Mouse (Mus musculus) limb, embryonic 13.5 days (tissue): Measurements from ENCODE around the gene Snapc3. TPM values are rescaled to one million over a fixed set of nuclear protein-coding genes. Genes with fewer than 3 reads are reported as not detected.

Experiments
- ATAC-seq: fragments of 200-750 bp; cut with Nextera tagmentation; 2 replicates; pipeline ENCODE4 v1.8.0; 2017; ENCODE audit warnings: low read depth, moderate number of reproducible peaks, moderate TSS enrichment; ENCODE audit not compliant: low FRiP score
- H3K27ac ChIP-seq: fragments of 300-500 bp; sonication (generic); 2 replicates; pipeline ENCODE4 v1.5.1; 2015; ENCODE audit warnings: inconsistent platforms, mild to moderate bottlenecking, moderate library complexity
- H3K27me3 ChIP-seq: fragments of 300-500 bp; sonication (generic); 2 replicates; pipeline ENCODE4 v1.6.1; 2015; ENCODE audit warnings: mild to moderate bottlenecking, inconsistent platforms
- H3K36me3 ChIP-seq: fragments of 300-500 bp; sonication (generic); 2 replicates; pipeline ENCODE4 v1.6.1; 2015; ENCODE audit warnings: inconsistent platforms, mild to moderate bottlenecking, moderate library complexity
- H3K4me1 ChIP-seq: fragments of 300-500 bp; sonication (generic); 2 replicates; pipeline ENCODE4 v1.6.1; 2015; ENCODE audit warnings: inconsistent platforms
- H3K4me2 ChIP-seq: fragments of 300-500 bp; sonication (generic); replicated peaks from 2 replicates; pipeline ENCODE4 v1.6.1; 2015; ENCODE audit warnings: inconsistent platforms, mild to moderate bottlenecking, moderate library complexity
- H3K4me3 ChIP-seq: fragments of 300-500 bp; sonication (generic); 2 replicates; pipeline ENCODE4 v1.5.1; 2015; ENCODE audit warnings: moderate library complexity, mild to moderate bottlenecking, inconsistent platforms
- H3K9ac ChIP-seq: fragments of 300-500 bp; sonication (generic); 2 replicates; pipeline ENCODE4 v1.6.1; 2015; ENCODE audit warnings: mild to moderate bottlenecking, inconsistent platforms
- H3K9me3 ChIP-seq: fragments of 300-500 bp; sonication (generic); 2 replicates; pipeline ENCODE4 v1.6.1; 2016; ENCODE audit warnings: inconsistent platforms
- WGBS: fragments of 180-500 bp; shearing (Covaris S2); methylation state at CpG from one replicate; pipeline ENCODE4 v1.1.7; 2015; 5-methylcytosine and 5-hydroxymethylcytosine counted together
- polyA plus RNA-seq: library from polyadenylated mRNA; unstranded; fragments of >200 nt; fragmentation: Nextera tagmentation; extraction: Ambion mirVana; gene quantifications from 2 replicates; pipeline ENCODE4 v1.2.1, GENCODE M21; 2015

The Snapc3 gene
- polyA plus RNA-seq, 1 experiment from 2014 or later: 53.2 TPM

- Histone ChIP-seq H3K9me3 (no peaks in the 10 kb centered on the region), H3K9ac (no peak overlapping the region), H3K36me3 (peaks cover 64% of the 10 kb centered on the region), H3K27ac (no peak overlapping the region), H3K4me3 (no peak overlapping the region), H3K4me1 (peaks cover 9% of the 10 kb centered on the region), H3K4me2 (no peak overlapping the region), H3K27me3 (no peaks in the 10 kb centered on the region)
- WGBS: 97% methylated on average over 6 of the region's 6 CpGs
- no peak for ATAC-seq
Observed at GRCm38 (mm10) chr4:83423641-83424040, 6.1 kb downstream of the Snapc3 start.

DNA sequence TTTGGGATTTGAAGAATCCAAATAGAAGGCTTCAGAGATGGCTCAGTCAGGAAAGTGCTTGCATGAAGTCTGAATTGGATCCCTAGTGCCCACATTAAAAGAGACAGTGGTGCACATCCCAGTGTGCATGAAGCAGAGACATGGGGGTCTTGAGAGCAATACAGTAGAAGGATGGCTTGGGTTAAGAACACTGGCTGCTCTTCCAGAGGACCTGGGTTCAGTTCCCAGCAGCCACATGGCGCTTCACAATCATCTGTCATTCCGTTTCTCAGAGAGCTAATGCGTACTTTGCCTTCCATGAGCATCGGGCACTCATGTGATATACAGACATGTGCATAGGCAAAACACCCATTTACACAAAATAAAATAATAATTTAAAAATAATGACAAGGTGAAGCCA lies 7.6 kb downstream of the Snapc3 start:
- no peaks in the 10 kb centered on the region for H3K4me1 ChIP-seq
- H3K27ac ChIP-seq: no peak overlapping the region
- H3K4me2 ChIP-seq: no peak overlapping the region
- no peaks in the 10 kb centered on the region for H3K9me3 ChIP-seq
- H3K27me3 ChIP-seq: no peaks in the 10 kb centered on the region
- ATAC-seq: no peak
- 97% methylated on average over 4 of the region's 4 CpGs for WGBS
- no peak overlapping the region for H3K9ac ChIP-seq
- H3K36me3 ChIP-seq: peaks cover 75% of the 10 kb centered on the region
- H3K4me3 ChIP-seq: no peak overlapping the region

DNA sequence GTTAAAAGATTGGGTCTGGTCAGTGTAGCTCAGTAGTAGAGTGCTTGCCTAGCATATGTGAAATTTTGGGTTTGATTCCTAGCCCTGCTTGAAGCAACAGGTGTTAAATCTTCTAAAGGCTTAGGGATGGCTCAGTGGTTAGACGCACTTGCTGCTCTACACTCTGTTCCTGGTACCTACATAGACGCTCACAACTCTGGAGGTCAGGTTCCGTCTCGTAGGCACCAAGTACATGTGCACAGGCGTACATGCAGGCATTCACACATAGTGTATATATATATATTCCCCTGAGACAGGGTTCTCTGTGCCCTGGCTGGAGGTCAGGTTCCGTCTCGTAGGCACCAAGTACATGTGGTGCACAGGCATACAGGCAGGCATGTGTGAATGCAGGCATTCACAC lies 9.6 kb downstream of the Snapc3 start:
- no peak overlapping the region for H3K27ac ChIP-seq
- no peaks in the 10 kb centered on the region for H3K4me1 ChIP-seq
- H3K27me3 ChIP-seq: no peaks in the 10 kb centered on the region
- 95% methylated on average over 7 of the region's 7 CpGs for WGBS
- no peak overlapping the region for H3K4me3 ChIP-seq
- ATAC-seq: no peak
- H3K9me3 ChIP-seq: no peaks in the 10 kb centered on the region
- H3K4me2 ChIP-seq: no peak overlapping the region
- peaks cover 87% of the 10 kb centered on the region for H3K36me3 ChIP-seq
- H3K9ac ChIP-seq: no peak overlapping the region

GRCm38 (mm10) chr4:83427696-83428095 lies 10.2 kb downstream of the Snapc3 start:
- WGBS: 96% methylated on average over 8 of the region's 8 CpGs
- H3K36me3 ChIP-seq: peaks cover 87% of the 10 kb centered on the region
- ATAC-seq: no peak

DNA sequence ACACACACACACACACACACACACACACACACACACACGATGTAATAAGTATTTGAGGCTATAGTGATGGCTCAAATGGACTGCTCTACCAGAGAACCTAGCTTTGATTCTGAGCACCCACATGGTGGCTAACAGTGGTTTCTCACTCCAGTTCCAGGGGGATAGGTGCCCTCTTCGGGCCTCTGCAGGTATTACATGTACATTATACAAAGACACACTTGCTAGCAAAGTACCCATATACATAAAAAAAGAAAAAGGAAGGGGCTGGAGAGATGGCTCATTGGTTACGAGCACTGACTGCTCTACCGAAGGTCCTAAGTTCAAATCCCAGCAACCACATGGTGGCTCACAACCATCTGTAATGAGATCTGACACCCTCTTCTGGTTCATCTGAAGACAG lies 11.3 kb downstream of the Snapc3 start:
- H3K4me1 ChIP-seq: no peaks in the 10 kb centered on the region
- H3K9ac ChIP-seq: no peak overlapping the region
- no peaks in the 10 kb centered on the region for H3K27me3 ChIP-seq
- H3K36me3 ChIP-seq: peaks cover 87% of the 10 kb centered on the region
- ATAC-seq: no peak
- no peaks in the 10 kb centered on the region for H3K9me3 ChIP-seq
- H3K27ac ChIP-seq: no peak overlapping the region
- H3K4me3 ChIP-seq: no peak overlapping the region
- WGBS: 87% methylated on average over 4 of the region's 4 CpGs
- H3K4me2 ChIP-seq: no peak overlapping the region

More at GRCm38 (mm10) chr4:83427696-83428095, 10.2 kb downstream of the Snapc3 start:
- no peak overlapping the region for H3K4me2 ChIP-seq
- no peaks in the 10 kb centered on the region for H3K9me3 ChIP-seq
- no peak overlapping the region for H3K4me3 ChIP-seq
- H3K9ac ChIP-seq: no peak overlapping the region
- no peaks in the 10 kb centered on the region for H3K4me1 ChIP-seq
- no peaks in the 10 kb centered on the region for H3K27me3 ChIP-seq
- no peak overlapping the region for H3K27ac ChIP-seq

DNA sequence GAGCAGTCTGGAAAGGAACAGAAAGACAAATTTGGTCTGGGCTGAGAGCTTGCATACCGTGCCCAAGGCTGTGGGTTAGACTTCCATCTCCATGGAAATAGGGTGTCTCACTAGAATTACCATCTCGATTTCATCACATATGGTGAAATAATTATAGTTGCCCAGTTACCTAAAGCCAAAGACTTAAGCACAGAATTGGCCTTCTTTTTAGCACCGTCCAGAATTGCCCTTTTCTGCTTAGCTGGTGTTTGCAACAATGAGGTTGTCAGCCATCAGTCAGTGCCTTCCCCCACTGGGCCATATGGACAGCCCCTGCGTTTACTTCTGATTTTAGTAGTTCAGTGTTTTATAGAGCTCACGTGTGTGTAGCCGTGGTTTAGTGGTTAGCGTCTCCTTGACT lies 14.4 kb downstream of the Snapc3 start:
- Histone ChIP-seq H3K36me3 (peaks cover 87% of the 10 kb centered on the region), H3K4me3 (no peak overlapping the region), H3K4me1 (no peaks in the 10 kb centered on the region), H3K9ac (no peak overlapping the region), H3K27me3 (no peaks in the 10 kb centered on the region), H3K27ac (no peak overlapping the region), H3K4me2 (no peak overlapping the region), H3K9me3 (no peaks in the 10 kb centered on the region)
- no peak for ATAC-seq
- 86% methylated on average over 7 of the region's 7 CpGs for WGBS

GRCm38 (mm10) chr4:83432901-83433300 lies 15.4 kb downstream of the Snapc3 start:
- WGBS: 97% methylated on average over 6 of the region's 6 CpGs
- ATAC-seq: no peak

GRCm38 (mm10) chr4:83436375-83436774 lies 18.9 kb downstream of the Snapc3 start:
- 96% methylated on average over 8 of the region's 8 CpGs for WGBS
- peaks cover 94% of the 10 kb centered on the region for H3K36me3 ChIP-seq

More at GRCm38 (mm10) chr4:83432901-83433300, 15.4 kb downstream of the Snapc3 start:
- no peak overlapping the region for H3K9ac ChIP-seq
- H3K27ac ChIP-seq: no peak overlapping the region
- H3K4me2 ChIP-seq: no peak overlapping the region
- H3K4me1 ChIP-seq: no peaks in the 10 kb centered on the region
- H3K36me3 ChIP-seq: peaks cover 85% of the 10 kb centered on the region
- H3K9me3 ChIP-seq: no peaks in the 10 kb centered on the region
- H3K27me3 ChIP-seq: no peaks in the 10 kb centered on the region
- no peak overlapping the region for H3K4me3 ChIP-seq

DNA sequence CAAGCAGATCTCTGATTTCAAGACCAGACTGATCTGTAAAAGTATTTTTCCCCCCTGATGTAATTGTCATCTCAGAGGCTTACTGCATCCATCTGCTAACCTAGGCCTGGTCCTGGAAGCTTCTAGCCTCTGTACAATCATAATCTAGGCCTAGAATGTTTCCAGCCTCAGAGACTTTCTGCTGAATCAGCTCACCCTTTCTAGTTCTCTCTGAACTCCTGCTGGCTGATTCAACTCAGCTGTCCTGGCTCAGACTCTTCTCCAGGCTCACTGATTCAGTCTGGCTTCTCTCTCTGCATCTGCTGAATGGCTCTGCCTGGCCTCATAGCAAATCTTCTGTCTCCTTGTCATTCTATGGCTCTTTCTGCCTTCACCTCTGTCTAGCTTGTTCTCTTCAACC lies 20.6 kb downstream of the Snapc3 start:
- Histone ChIP-seq H3K36me3 (peaks cover 91% of the 10 kb centered on the region), H3K27me3 (no peaks in the 10 kb centered on the region), H3K4me1 (no peaks in the 10 kb centered on the region), H3K9ac (no peak overlapping the region), H3K27ac (no peak overlapping the region), H3K4me3 (no peak overlapping the region), H3K4me2 (no peak overlapping the region), H3K9me3 (no peaks in the 10 kb centered on the region)
- ATAC-seq: no peak

More at GRCm38 (mm10) chr4:83436375-83436774, 18.9 kb downstream of the Snapc3 start:
- Histone ChIP-seq H3K4me1 (no peaks in the 10 kb centered on the region), H3K9me3 (no peaks in the 10 kb centered on the region), H3K4me3 (no peak overlapping the region), H3K27me3 (no peaks in the 10 kb centered on the region), H3K4me2 (no peak overlapping the region), H3K9ac (no peak overlapping the region), H3K27ac (no peak overlapping the region)
- no peak for ATAC-seq

DNA sequence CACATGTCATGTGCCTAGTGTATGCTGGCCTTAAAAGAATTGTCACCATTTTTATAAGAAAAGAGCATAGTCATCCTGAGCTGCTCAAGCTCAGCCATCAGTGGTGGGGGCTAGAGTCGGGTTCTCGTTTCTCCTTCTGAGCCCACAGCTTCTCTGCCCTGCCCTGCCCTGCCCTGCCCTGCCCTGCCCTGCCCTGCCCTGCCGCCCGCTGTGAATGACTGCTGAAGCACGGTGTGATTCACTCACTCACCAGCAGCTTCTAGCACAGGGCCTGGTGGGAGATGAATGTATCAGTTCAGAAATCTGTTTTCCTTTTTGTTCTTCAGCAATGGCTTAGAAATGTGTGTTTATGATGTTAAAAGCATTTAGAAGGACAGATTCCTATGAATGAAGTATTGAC lies 21.5 kb downstream of the Snapc3 start:
- Histone ChIP-seq H3K27me3 (no peaks in the 10 kb centered on the region), H3K36me3 (peaks cover 82% of the 10 kb centered on the region), H3K9me3 (no peaks in the 10 kb centered on the region), H3K4me2 (no peak overlapping the region), H3K9ac (no peak overlapping the region), H3K4me3 (no peak overlapping the region), H3K27ac (no peak overlapping the region), H3K4me1 (no peaks in the 10 kb centered on the region)
- 81% methylated on average over 5 of the region's 5 CpGs for WGBS
- no peak for ATAC-seq

DNA sequence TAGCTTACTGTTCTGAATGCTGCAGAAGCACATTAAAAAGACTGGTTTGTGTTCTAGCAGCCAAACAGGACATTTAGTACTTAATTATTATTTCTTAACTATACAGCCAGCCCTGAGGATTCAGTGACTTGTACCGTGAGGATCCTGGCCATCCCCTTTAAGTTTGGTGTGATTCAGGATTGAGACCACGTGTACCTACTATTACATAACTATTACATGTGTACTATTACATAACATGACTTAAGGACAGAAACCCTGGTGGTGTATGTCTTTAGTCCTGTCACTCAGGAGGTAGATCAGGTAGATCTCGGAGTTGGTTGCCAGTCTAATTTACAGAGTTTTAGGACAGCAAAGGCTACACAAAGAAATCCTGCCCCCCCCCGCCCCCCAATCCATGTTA lies 23.5 kb downstream of the Snapc3 start:
- Histone ChIP-seq H3K27me3 (no peaks in the 10 kb centered on the region), H3K4me1 (no peaks in the 10 kb centered on the region), H3K4me2 (no peak overlapping the region), H3K4me3 (no peak overlapping the region), H3K36me3 (peaks cover 63% of the 10 kb centered on the region), H3K9ac (no peak overlapping the region), H3K27ac (no peak overlapping the region), H3K9me3 (no peaks in the 10 kb centered on the region)
- ATAC-seq: no peak
- WGBS: 92% methylated on average over 4 of the region's 4 CpGs

GRCm38 (mm10) chr4:83450785-83451184 lies 33.3 kb downstream of the Snapc3 start:
- no peaks in the 10 kb centered on the region for H3K9me3 ChIP-seq
- WGBS: 95% methylated on average over 4 of the region's 4 CpGs

DNA sequence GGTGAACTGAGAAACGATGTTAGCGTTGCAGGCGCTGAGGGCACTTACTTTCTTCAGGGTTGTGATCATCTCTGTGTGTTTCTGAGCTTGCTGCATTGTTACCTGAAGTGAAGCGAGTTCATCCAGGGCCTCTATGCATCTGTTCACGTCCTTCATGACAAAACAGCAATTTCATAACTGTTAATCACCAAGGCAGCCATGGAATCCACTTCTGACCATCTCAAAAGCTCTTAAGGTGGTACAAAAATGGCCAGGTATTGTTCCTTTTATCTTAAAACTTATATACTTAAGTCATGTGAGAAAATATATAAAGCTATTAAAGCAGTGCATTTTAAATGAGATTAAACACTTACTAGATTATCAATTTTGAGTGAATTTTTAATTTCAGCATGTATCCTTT lies 42.6 kb downstream of the Snapc3 start:
- H3K36me3 ChIP-seq: peaks cover 68% of the 10 kb centered on the region
- no peak for ATAC-seq

More at GRCm38 (mm10) chr4:83450785-83451184, 33.3 kb downstream of the Snapc3 start:
- no peak overlapping the region for H3K9ac ChIP-seq
- H3K4me1 ChIP-seq: no peaks in the 10 kb centered on the region
- no peak overlapping the region for H3K4me3 ChIP-seq
- H3K36me3 ChIP-seq: peaks cover 58% of the 10 kb centered on the region
- ATAC-seq: no peak
- no peak overlapping the region for H3K4me2 ChIP-seq
- H3K27me3 ChIP-seq: no peaks in the 10 kb centered on the region
- H3K27ac ChIP-seq: no peak overlapping the region

More for the DNA sequence above, 42.6 kb downstream of the Snapc3 start:
- H3K9ac ChIP-seq: no peak overlapping the region
- no peak overlapping the region for H3K4me2 ChIP-seq
- H3K27ac ChIP-seq: no peak overlapping the region
- no peaks in the 10 kb centered on the region for H3K27me3 ChIP-seq
- H3K9me3 ChIP-seq: no peaks in the 10 kb centered on the region
- 91% methylated on average over 5 of the region's 5 CpGs for WGBS
- H3K4me1 ChIP-seq: no peaks in the 10 kb centered on the region
- H3K4me3 ChIP-seq: no peak overlapping the region
